Mouse (Mus musculus) heart, embryonic 15.5 days (tissue): ENCODE data around the gene Gfap. TPM values are rescaled to one million over a fixed set of nuclear protein-coding genes. Genes with fewer than 3 reads are reported as not detected.

Experiments
- ATAC-seq: fragments of 200-750 bp; cut with Nextera tagmentation; replicated peaks from 2 replicates; pipeline ENCODE4 v1.8.0; 2017; ENCODE audit warnings: low read depth, moderate TSS enrichment; ENCODE audit not compliant: insufficient number of reproducible peaks, insufficient read depth, low FRiP score
- H3K27ac ChIP-seq: fragments of 300-500 bp; sonication (generic); 2 replicates; pipeline ENCODE4 v1.5.1; 2015; ENCODE audit warnings: mild to moderate bottlenecking, inconsistent platforms
- H3K27me3 ChIP-seq: fragments of 300-500 bp; sonication (generic); 2 replicates; pipeline ENCODE4 v1.6.1; 2015; ENCODE audit warnings: inconsistent platforms
- H3K36me3 ChIP-seq: fragments of 300-500 bp; sonication (generic); 2 replicates; pipeline ENCODE4 v1.6.1; 2015; ENCODE audit warnings: mild to moderate bottlenecking, inconsistent platforms
- H3K4me1 ChIP-seq: fragments of 300-500 bp; sonication (generic); replicated peaks from 2 replicates; pipeline ENCODE4 v1.6.1; 2015; ENCODE audit warnings: inconsistent platforms
- H3K4me2 ChIP-seq: fragments of 300-500 bp; sonication (generic); 2 replicates; pipeline ENCODE4 v1.6.1; 2015; ENCODE audit warnings: inconsistent platforms, mild to moderate bottlenecking, moderate library complexity
- H3K4me3 ChIP-seq: fragments of 300-500 bp; sonication (generic); 2 replicates; pipeline ENCODE4 v1.5.1; 2015; ENCODE audit warnings: mild to moderate bottlenecking, inconsistent platforms
- H3K9ac ChIP-seq: fragments of 300-500 bp; sonication (generic); 2 replicates; pipeline ENCODE4 v1.6.1; 2015; ENCODE audit warnings: mild to moderate bottlenecking, inconsistent platforms
- H3K9me3 ChIP-seq: fragments of 300-500 bp; sonication (generic); replicated peaks from 2 replicates; pipeline ENCODE4 v1.6.1; 2016; ENCODE audit warnings: inconsistent platforms
- WGBS: fragments of 180-500 bp; shearing (Covaris S2); methylation state at CpG from one replicate; pipeline ENCODE4 v1.1.7; 2015; ENCODE audit warnings: mixed read lengths; 5-methylcytosine and 5-hydroxymethylcytosine counted together
- polyA plus RNA-seq: library from polyadenylated mRNA; unstranded; fragments of >200 nt; fragmentation: Nextera tagmentation; extraction: Ambion mirVana; gene quantifications from 2 replicates; pipeline ENCODE4 v1.2.1, GENCODE M21; 2015

Gene Gfap
- polyA plus RNA-seq, 1 experiment from 2014 or later, result 0.11 TPM

GRCm38 (mm10) chr11:102895779-102896178 is 4.9 kb downstream of the Gfap start:
- no peak for ATAC-seq
- Histone ChIP-seq H3K4me2 (no peak overlapping the region), H3K36me3 (no peaks in the 10 kb centered on the region), H3K27me3 (peaks cover 71% of the 10 kb centered on the region), H3K9ac (no peak overlapping the region), H3K9me3 (no peaks in the 10 kb centered on the region), H3K4me1 (peaks cover 13% of the 10 kb centered on the region), H3K4me3 (no peak overlapping the region), H3K27ac (no peak overlapping the region)
- 53% methylated on average over 9 of the region's 9 CpGs for WGBS

GRCm38 (mm10) chr11:102894716-102895115 is 6.0 kb downstream of the Gfap start:
- H3K4me1 ChIP-seq, result peaks cover 11% of the 10 kb centered on the region
- H3K9me3 ChIP-seq, result no peaks in the 10 kb centered on the region
- H3K27ac ChIP-seq, result no peak overlapping the region
- no peak overlapping the region for H3K4me3 ChIP-seq
- no peak overlapping the region for H3K4me2 ChIP-seq
- H3K36me3 ChIP-seq, result no peaks in the 10 kb centered on the region
- peaks cover 66% of the 10 kb centered on the region for H3K27me3 ChIP-seq
- ATAC-seq, result no peak
- H3K9ac ChIP-seq, result no peak overlapping the region
- WGBS, result 91% methylated on average over 4 of the region's 4 CpGs

GRCm38 (mm10) chr11:102893015-102893651 is 7.6 kb downstream of the Gfap start:
- WGBS, result 4% methylated on average over 43 of the region's 43 CpGs
- Histone ChIP-seq H3K4me3 (peak overlapping the region; percentile 43), H3K27ac (no peak overlapping the region), H3K27me3 (peaks cover 64% of the 10 kb centered on the region), H3K4me2 (peak overlapping the region; percentile 77), H3K9ac (peak overlapping the region; percentile 44), H3K36me3 (no peaks in the 10 kb centered on the region), H3K9me3 (no peaks in the 10 kb centered on the region), H3K4me1 (peaks cover 11% of the 10 kb centered on the region)
- ATAC-seq, result no peak; the same call in 1 of the 2 replicates

DNA sequence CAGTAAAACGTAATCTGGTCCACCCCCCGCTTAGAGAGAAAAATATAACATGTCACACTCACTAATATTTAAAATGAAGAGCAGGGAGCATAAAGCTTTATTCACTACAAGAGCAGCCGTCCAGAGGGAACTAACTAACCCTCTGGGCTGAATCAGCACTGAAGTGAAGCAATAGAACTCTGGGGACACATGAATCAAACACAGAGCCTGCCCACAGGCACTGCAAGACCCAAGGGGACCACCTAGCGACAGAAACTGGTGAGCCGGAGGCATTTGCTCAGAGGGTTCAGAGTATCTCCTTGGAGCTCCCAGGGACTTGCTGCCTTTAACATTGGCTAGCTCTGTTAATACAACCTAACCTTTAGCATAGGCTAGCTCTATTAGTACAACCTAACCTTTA is 10.6 kb downstream of the Gfap start:
- no peaks in the 10 kb centered on the region for H3K9me3 ChIP-seq
- no peak for ATAC-seq
- no peaks in the 10 kb centered on the region for H3K36me3 ChIP-seq
- no peak overlapping the region for H3K4me2 ChIP-seq
- peaks cover 15% of the 10 kb centered on the region for H3K4me1 ChIP-seq
- no peak overlapping the region for H3K9ac ChIP-seq
- no peak overlapping the region for H3K27ac ChIP-seq
- peaks cover 60% of the 10 kb centered on the region for H3K27me3 ChIP-seq
- 70% methylated on average over 5 of the region's 5 CpGs for WGBS
- H3K4me3 ChIP-seq, result no peak overlapping the region

DNA sequence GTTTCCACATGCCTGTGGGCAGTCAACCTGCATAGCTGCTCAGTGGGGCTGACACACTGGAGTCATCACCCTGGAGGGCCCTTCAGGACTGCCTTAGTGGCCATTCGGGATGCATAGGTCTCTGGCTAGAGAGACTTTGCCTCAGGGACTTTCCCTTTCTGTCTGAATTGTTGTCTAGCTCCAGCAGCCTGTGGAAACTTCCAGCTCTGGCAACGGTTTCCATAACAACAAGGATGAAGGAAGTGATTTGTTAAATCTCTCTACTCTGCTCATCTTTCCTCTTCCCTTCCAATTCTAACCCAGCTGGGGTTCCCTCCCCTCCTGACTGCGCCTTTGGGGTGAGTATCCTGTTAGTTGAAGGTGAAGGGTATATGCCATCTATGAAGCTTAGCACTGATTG is 12.6 kb downstream of the Gfap start:
- H3K4me3 ChIP-seq, result no peak overlapping the region
- no peak overlapping the region for H3K9ac ChIP-seq
- no peaks in the 10 kb centered on the region for H3K9me3 ChIP-seq
- ATAC-seq, result 0 out of 2 replicates have a peak, but pooled peaks have one; percentile 24
- H3K27ac ChIP-seq, result no peak overlapping the region
- peaks cover 41% of the 10 kb centered on the region for H3K27me3 ChIP-seq
- H3K36me3 ChIP-seq, result no peaks in the 10 kb centered on the region
- peaks cover 23% of the 10 kb centered on the region for H3K4me1 ChIP-seq
- WGBS, result 53% methylated on average over 3 of the region's 3 CpGs
- no peak overlapping the region for H3K4me2 ChIP-seq

DNA sequence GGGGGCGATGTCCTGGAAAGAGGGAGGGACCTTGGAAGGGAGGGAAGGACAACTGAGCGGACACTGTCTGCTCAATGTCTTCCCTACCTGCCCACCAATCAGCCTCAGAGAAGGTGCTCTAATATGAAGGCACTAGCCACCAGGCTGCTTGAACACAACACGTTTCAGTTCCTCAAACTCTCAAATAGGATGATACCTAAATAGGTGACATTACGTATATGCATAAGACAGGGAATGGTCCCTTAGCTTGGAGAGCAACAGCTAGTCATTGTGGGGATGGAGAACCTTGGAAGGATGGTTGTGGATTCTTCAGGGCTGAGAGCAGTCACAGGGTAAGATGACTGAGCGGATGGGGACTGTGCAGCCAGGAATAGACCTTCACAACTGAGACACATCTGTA is 13.3 kb downstream of the Gfap start:
- 78% methylated on average over 5 of the region's 5 CpGs for WGBS
- Histone ChIP-seq H3K9ac (no peak overlapping the region), H3K27ac (no peak overlapping the region), H3K9me3 (no peaks in the 10 kb centered on the region), H3K27me3 (peaks cover 36% of the 10 kb centered on the region), H3K4me3 (no peak overlapping the region), H3K4me1 (peaks cover 18% of the 10 kb centered on the region), H3K4me2 (no peak overlapping the region), H3K36me3 (no peaks in the 10 kb centered on the region)
- ATAC-seq, result no peak

- Histone ChIP-seq H3K9ac (no peak within 1 kb of the TSS), H3K9me3 (no peaks in the 10 kb centered on the region), H3K4me1 (peaks cover 31% of the 10 kb centered on the region), H3K27me3 (peaks cover 26% of the 10 kb centered on the region), H3K36me3 (no peaks in the 10 kb centered on the region), H3K4me3 (no peak within 1 kb of the TSS), H3K4me2 (0 out of 2 replicates have a peak within 1 kb of the TSS, but pooled peaks have one; percentile 31), H3K27ac (no peak within 1 kb of the TSS; the same call in 1 of the 2 replicates)
- ATAC-seq, result no peak
- WGBS, result 46% methylated on average over 10 of the region's 10 CpGs
Measured at GRCm38 (mm10) chr11:102884616-102885219, 16.0 kb downstream of the Gfap start, which contains the start of gene Fam187a. TSS of gene Fam187a (plus strand) at chr11:102885169.

DNA sequence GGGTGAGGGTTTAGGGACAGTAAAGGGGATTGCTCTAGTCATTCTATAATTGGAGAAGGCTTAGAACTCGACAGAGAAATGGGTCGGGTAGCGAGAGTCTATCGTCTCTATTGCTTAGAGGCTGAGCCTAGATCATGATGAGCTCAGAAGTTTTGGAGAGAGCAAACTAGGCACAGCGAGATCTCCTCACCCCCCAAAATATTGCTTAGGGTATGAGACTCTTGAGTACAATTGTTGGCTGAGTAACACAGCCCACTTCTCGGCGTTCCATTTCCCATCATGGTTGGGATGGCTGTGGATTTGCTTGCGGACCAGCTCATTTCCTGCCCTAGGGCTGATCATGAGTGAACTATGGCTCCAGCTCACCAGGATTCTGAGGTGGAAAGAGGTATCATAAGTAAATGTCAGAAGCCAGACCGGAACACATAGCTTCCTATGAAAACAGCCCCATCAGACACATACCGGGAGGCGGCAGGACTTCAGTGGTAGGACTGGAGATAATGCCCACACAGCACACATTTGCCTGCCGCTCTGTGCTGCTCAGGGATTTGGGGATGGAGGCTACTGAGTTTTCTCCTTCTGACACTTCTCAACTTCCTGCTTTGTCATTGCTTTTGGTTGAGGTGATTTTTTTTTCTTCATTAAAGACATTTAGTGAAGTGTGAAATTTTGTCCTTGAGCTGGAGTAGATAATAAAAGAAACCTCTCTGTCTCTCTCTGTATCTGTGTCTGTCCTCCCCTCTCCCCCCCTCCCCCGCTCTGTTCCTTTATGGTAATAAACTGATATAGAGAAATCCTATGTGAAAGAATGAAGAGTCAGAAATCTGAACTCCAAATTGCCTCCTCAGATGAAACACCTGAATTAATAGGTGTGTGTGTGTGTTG is 19.2 kb downstream of the Gfap start:
- H3K4me1 ChIP-seq, result peaks cover 38% of the 10 kb centered on the region
- ATAC-seq, result no peak
- WGBS, result 9% methylated on average over 13 of the region's 13 CpGs
- peak overlapping the region; percentile 77 for H3K4me2 ChIP-seq
- peaks cover 8% of the 10 kb centered on the region for H3K36me3 ChIP-seq
- 0 out of 2 replicates have a peak, but pooled peaks cover 9% of the 10 kb centered on the region for H3K27me3 ChIP-seq
- peak overlapping the region; percentile 75 for H3K9ac ChIP-seq
- H3K4me3 ChIP-seq, result peak overlapping the region; percentile 75
- H3K27ac ChIP-seq, result peak overlapping the region; percentile 87; the same call in 1 of the 2 replicates
- no peaks in the 10 kb centered on the region for H3K9me3 ChIP-seq

- peaks cover 38% of the 10 kb centered on the region for H3K4me1 ChIP-seq
- no peaks in the 10 kb centered on the region for H3K9me3 ChIP-seq
- H3K36me3 ChIP-seq, result peaks cover 14% of the 10 kb centered on the region
- peak within 1 kb of the TSS; percentile 87 for H3K27ac ChIP-seq
- WGBS, result under 1% methylated on average over 62 of the region's 62 CpGs
- 0 out of 2 replicates have a peak, but pooled peaks cover 4% of the 10 kb centered on the region for H3K27me3 ChIP-seq
- peak; percentile 85 for ATAC-seq
- H3K9ac ChIP-seq, result peak within 1 kb of the TSS; percentile 75
- H3K4me2 ChIP-seq, result peak within 1 kb of the TSS; percentile 77
- H3K4me3 ChIP-seq, result peak within 1 kb of the TSS; percentile 75
Measured at GRCm38 (mm10) chr11:102880585-102881313, 20.0 kb downstream of the Gfap start, which contains the start of the genes Eftud2 and Ccdc103. TSS of gene Eftud2 (minus strand) at chr11:102880985. TSS of gene Ccdc103 (plus strand) at chr11:102881204.

- Histone ChIP-seq H3K4me1 (peaks cover 27% of the 10 kb centered on the region), H3K27me3 (no peaks in the 10 kb centered on the region), H3K27ac (no peak overlapping the region), H3K4me3 (no peak overlapping the region; the same call in 1 of the 2 replicates), H3K4me2 (peak overlapping the region; percentile 77; the same call in 1 of the 2 replicates), H3K9ac (no peak overlapping the region), H3K36me3 (peaks cover 25% of the 10 kb centered on the region), H3K9me3 (no peaks in the 10 kb centered on the region)
- no peak for ATAC-seq
- 83% methylated on average over 2 of the region's 2 CpGs for WGBS
Measured at GRCm38 (mm10) chr11:102879558-102879957, 21.2 kb downstream of the Gfap start.
